Mouse (Mus musculus): ENCODE data around the gene Fhit.

- TF ChIP-seq GATA1 (IDR thresholded peaks at IDR 0.05; ENCODE audit: low read length) (no peak), TAL1 (IDR thresholded peaks at IDR 0.05; ENCODE audit: low read length) (no peak)
These were observed 1492.1 kb downstream of the Fhit start for GRCm38 (mm10) chr14:9669766-9670165.

Measured in erythroblast, embryonic 14.5 days (primary cell).